Comparison of ENCODE assay signal across 25 mouse cellular contexts in genomic region chr9:114468217-114468616, GRCm38 (mm10). TPM values are rescaled to one million over a fixed set of nuclear protein-coding genes. Genes with fewer than 3 reads are reported as not detected.
"Had no signal": no experiment of that assay in that cellular context is flagged by ENCODE, and none has a peak within 500 bp of the region (broad histone marks: within the 10 kb centered on the region; RNA-seq: fewer than 3 reads in every experiment).

No protein-coding gene starts in this region.

- ATAC-seq: intestine, embryonic 15.5 days; midbrain, embryonic 13.5 days; midbrain, embryonic 16.5 days had no signal

- H3K4me1 ChIP-seq: intestine, embryonic 15.5 days; midbrain, embryonic 13.5 days; neural tube, embryonic 13.5 days had no signal

- H3K4me3 ChIP-seq: intestine, embryonic 15.5 days; layer of hippocampus, adult 2 months; left cerebral cortex, adult 2 months; megakaryocyte, embryonic 14.5 days; midbrain, embryonic 10.5 days; midbrain, embryonic 13.5 days; myocyte; neural tube, embryonic 13.5 days had no signal

- H3K27me3 ChIP-seq: intestine, embryonic 15.5 days; megakaryocyte, embryonic 14.5 days; midbrain, embryonic 13.5 days; neural tube, embryonic 13.5 days had no signal

- DNase-seq: kidney, adult 18-20 months; kidney, adult 9 months; kidney, postnatal 25 days; layer of hippocampus, postnatal 36 days; lung, adult 2 months; lung, postnatal 14 days; right cerebral cortex, postnatal 4 days; thymus, postnatal 25 days had no signal

- H3K27ac ChIP-seq: intestine, embryonic 15.5 days; layer of hippocampus, adult 2 months; left cerebral cortex, adult 2 months; macrophage; midbrain, embryonic 10.5 days; midbrain, embryonic 13.5 days; neural tube, embryonic 13.5 days had no signal

- H3K9ac ChIP-seq: intestine, embryonic 15.5 days; midbrain, embryonic 13.5 days; neural tube, embryonic 13.5 days had no signal

- H3K9me3 ChIP-seq: intestine, embryonic 15.5 days; megakaryocyte, embryonic 14.5 days; midbrain, embryonic 10.5 days; neural tube, embryonic 13.5 days had no signal

- H3K4me2 ChIP-seq: intestine, embryonic 15.5 days; midbrain, embryonic 13.5 days; neural tube, embryonic 13.5 days had no signal

RNA-seq across cellular contexts. Expression of gene Ccr4, which starts 36.5 kb away (rescaled TPM):
- total RNA-seq: layer of hippocampus, adult 2 months; layer of hippocampus, postnatal 10 days; layer of hippocampus, postnatal 36 days; left cerebral cortex, adult 2 months; left cerebral cortex, postnatal 10 days; left cerebral cortex, postnatal 36 days had no signal
- polyA plus RNA-seq: macrophage; midbrain, embryonic 10.5 days; midbrain, embryonic 13.5 days; midbrain, embryonic 16.5 days; myocyte; neural tube, embryonic 13.5 days; stomach, embryonic 14.5 days had no signal

RNA-seq across cellular contexts. Expression of gene C130032M10Rik, which starts 47.3 kb away (rescaled TPM):
- total RNA-seq: layer of hippocampus, adult 2 months; layer of hippocampus, postnatal 10 days; layer of hippocampus, postnatal 36 days; left cerebral cortex, adult 2 months; left cerebral cortex, postnatal 10 days; left cerebral cortex, postnatal 36 days; monocyte, adult 5-6 weeks had no signal
- polyA plus RNA-seq: large intestine, adult 2 months; lung, adult 2 months; macrophage; midbrain, embryonic 13.5 days; midbrain, embryonic 16.5 days; neural tube, embryonic 13.5 days; stomach, embryonic 14.5 days; thymus, postnatal 0 days had no signal
